In genomic region chr3:73707461-73708409, GRCm38 (mm10) we compare ENCODE assay signal across 9 mouse cellular contexts. TPM values are rescaled to one million over a fixed set of nuclear protein-coding genes. Genes with fewer than 3 reads are reported as not detected.
DNase-seq lines count a peak whose midpoint lies in the region; ATAC-seq and TF ChIP-seq lines count a peak whose summit lies in the region.
"Had no signal": no experiment of that assay in that cellular context is flagged by ENCODE, and none has a peak within 500 bp of the region (broad histone marks: within the 10 kb centered on the region; RNA-seq: fewer than 3 reads in every experiment).

No protein-coding gene starts in this region.

- no peaks in the 10 kb centered on the region; the same call in 1 of the 2 replicates for H3K4me1 ChIP-seq in forebrain, embryonic 12.5 days
- H3K4me1 ChIP-seq in heart, postnatal 0 days (ENCODE audit: control insufficient read depth, insufficient read depth): no peaks in the 10 kb centered on the region
- no peaks in the 10 kb centered on the region for H3K4me1 ChIP-seq in liver, postnatal 0 days (ENCODE audit: insufficient read depth)

- DNase-seq in frontal cortex, postnatal 25 days (ENCODE audit: low spot score in 2 of 2): no peak
- peak; percentile 96 for DNase-seq in heart, postnatal 0 days (ENCODE audit: low spot score)
- DNase-seq in kidney, postnatal 36 days: peak; percentile 17 to 62
- DNase-seq in liver, postnatal 0 days: peak; percentile 72
- DNase-seq in ovary, postnatal 14 days (ENCODE audit: low spot score): peak; percentile 61
- DNase-seq in B cell, adult 2 months: no peak

- no peak overlapping the region for H3K27ac ChIP-seq in forebrain, embryonic 12.5 days
- peak overlapping the region; percentile 82 for H3K27ac ChIP-seq in heart, postnatal 0 days (ENCODE audit: low read depth)
- H3K27ac ChIP-seq in liver, postnatal 0 days (ENCODE audit: low read depth): peak overlapping the region; percentile 62

- WGBS in forebrain, embryonic 12.5 days: 20% methylated on average over 20 of the region's 20 CpGs
- WGBS in heart, postnatal 0 days: 17% methylated on average over 20 of the region's 20 CpGs
- WGBS in liver, postnatal 0 days (ENCODE audit: insufficient replicate concordance): 12% methylated on average over 20 of the region's 20 CpGs

- H3K36me3 ChIP-seq in forebrain, embryonic 12.5 days (replicated peaks): no peaks in the 10 kb centered on the region
- no peaks in the 10 kb centered on the region for H3K36me3 ChIP-seq in heart, postnatal 0 days (replicated peaks; ENCODE audit: control insufficient read depth, insufficient read depth, low read length)
- no peaks in the 10 kb centered on the region for H3K36me3 ChIP-seq in liver, postnatal 0 days (replicated peaks; ENCODE audit: insufficient read depth, low read length)

- peak overlapping the region; percentile 56 for H3K4me2 ChIP-seq in forebrain, embryonic 12.5 days
- H3K4me2 ChIP-seq in heart, postnatal 0 days (ENCODE audit: low read depth, low read length): peak overlapping the region; percentile 61
- peak overlapping the region; percentile 59 for H3K4me2 ChIP-seq in liver, postnatal 0 days (ENCODE audit: low read depth, low read length)

- no peaks in the 10 kb centered on the region for H3K27me3 ChIP-seq in forebrain, embryonic 12.5 days
- H3K27me3 ChIP-seq in heart, postnatal 0 days (ENCODE audit: control insufficient read depth, insufficient read depth, low read length): no peaks in the 10 kb centered on the region
- no peaks in the 10 kb centered on the region for H3K27me3 ChIP-seq in liver, postnatal 0 days (ENCODE audit: insufficient read depth, low read length)

- H3K4me3 ChIP-seq in forebrain, embryonic 12.5 days (replicated peaks): peak overlapping the region; percentile 39
- H3K4me3 ChIP-seq in heart, postnatal 0 days (ENCODE audit: low read depth, low read length): peak overlapping the region; percentile 56
- H3K4me3 ChIP-seq in liver, postnatal 0 days (ENCODE audit: low read depth, low read length): peak overlapping the region; percentile 46

- peak; percentile 95 for ATAC-seq in frontal cortex, adult (ENCODE audit: low TSS enrichment)
- peak; percentile 88 for ATAC-seq in forebrain, embryonic 12.5 days (ENCODE audit: low FRiP score)
- ATAC-seq in heart, postnatal 0 days (ENCODE audit: insufficient read depth, low read depth): peak; percentile 97
- peak; percentile 92 for ATAC-seq in liver, postnatal 0 days

- no peaks in the 10 kb centered on the region for H3K9me3 ChIP-seq in forebrain, embryonic 12.5 days
- H3K9me3 ChIP-seq in heart, postnatal 0 days (replicated peaks; ENCODE audit: control insufficient read depth, low read length): no peaks in the 10 kb centered on the region
- H3K9me3 ChIP-seq in liver, postnatal 0 days (ENCODE audit: low read length): no peaks in the 10 kb centered on the region

- no peak for TF ChIP-seq CTCF in heart, postnatal 0 days (IDR thresholded peaks at IDR 0.05; ENCODE audit: low read depth)
- TF ChIP-seq CTCF in liver, postnatal 0 days (IDR thresholded peaks at IDR 0.05; ENCODE audit: low read depth): no peak

- TF ChIP-seq EP300 in heart, postnatal 0 days (IDR thresholded peaks at IDR 0.05; ENCODE audit: low read depth): peak; percentile 56; the same call in 1 of the 2 replicates
- TF ChIP-seq EP300 in liver, postnatal 0 days (IDR thresholded peaks at IDR 0.05; ENCODE audit: low read depth): peak; percentile 14

- peak overlapping the region; percentile 47; the same call in 1 of the 2 replicates for H3K9ac ChIP-seq in forebrain, embryonic 12.5 days
- peak overlapping the region; percentile 55 for H3K9ac ChIP-seq in heart, postnatal 0 days (replicated peaks; ENCODE audit: low read depth, low read length)
- H3K9ac ChIP-seq in liver, postnatal 0 days (replicated peaks): peak overlapping the region; percentile 48; the same call in 1 of the 2 replicates

RNA-seq across cellular contexts. Expression of gene Bche, which starts 0.5 kb away (rescaled TPM):
- 2.1 and 2.3 TPM in 2 replicates for polyA plus RNA-seq in forebrain, embryonic 12.5 days (2016; fragmentation: Nextera tagmentation; extraction: Ambion mirVana)
- total RNA-seq in heart, postnatal 0 days (2014; rRNA removed; ENCODE audit: low replicate concordance): 20.0 and 24.4 TPM in 2 replicates
- 9.2 and 9.8 TPM in 2 replicates for polyA plus RNA-seq in heart, postnatal 0 days (2015; fragmentation: Nextera tagmentation; extraction: Ambion mirVana)
- 16.0 and 18.2 TPM in 2 replicates for polyA plus RNA-seq in liver, postnatal 0 days (2015; fragmentation: Nextera tagmentation; extraction: Ambion mirVana)
- polyA plus RNA-seq: C2C12 had no signal

Comparison
In these comparisons a context has a peak if more than half of its experiments do, and no peak if none do; other contexts are left out.
1. DNase-seq: peak in heart, postnatal 0 days (single experiment), kidney, postnatal 36 days (2 of 2), liver, postnatal 0 days (single experiment) and ovary, postnatal 14 days (single experiment); none in frontal cortex, postnatal 25 days (0 of 2) and B cell, adult 2 months (0 of 2).
2. Peak in every context shown above with its lines, with median percentiles within 50 percentile points of each other: ATAC-seq, H3K4me2 ChIP-seq, H3K4me3 ChIP-seq and H3K9ac ChIP-seq.